Mouse (Mus musculus): ENCODE data around the gene Nfib. TPM values are rescaled to one million over a fixed set of nuclear protein-coding genes. Genes with fewer than 3 reads are reported as not detected.

Nfib gene
- polyA plus RNA-seq, 2 experiments, result 1.7 to 2.6 TPM

DNA sequence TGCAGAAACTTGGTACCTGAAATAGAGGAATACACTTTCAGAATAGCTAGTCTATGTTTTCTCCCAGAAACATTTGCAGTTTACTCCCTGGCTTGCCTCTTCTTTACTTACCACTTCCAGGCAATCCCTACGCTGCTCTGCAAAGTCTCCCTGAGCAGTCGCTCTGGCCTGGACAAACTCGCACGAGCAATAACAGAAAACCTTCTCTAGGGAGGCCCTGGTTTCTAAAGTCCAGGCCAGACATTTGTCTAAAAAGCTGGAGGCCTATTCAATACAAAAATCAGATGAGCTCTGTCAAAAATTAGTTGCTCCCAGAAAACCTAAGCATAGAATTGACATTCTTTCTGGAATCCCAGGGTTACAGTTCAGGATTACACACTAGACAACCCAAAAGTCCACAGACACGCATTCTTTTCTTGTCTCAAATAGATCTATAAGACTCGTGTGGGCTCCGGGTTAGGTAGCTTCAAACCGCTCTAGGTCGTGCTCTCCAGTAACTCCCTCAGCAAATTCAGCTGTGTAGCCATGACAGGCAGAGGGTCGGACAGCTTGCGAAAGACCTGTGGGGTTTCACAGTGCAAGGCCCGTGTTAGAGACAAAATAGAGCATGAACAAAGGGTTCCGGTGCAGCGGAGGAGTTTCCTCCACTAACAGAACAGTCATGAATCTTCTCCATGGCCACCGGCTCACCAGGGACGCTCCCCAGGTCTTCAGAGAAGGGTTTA, 118.2 kb downstream of the Nfib start:
- H3K4me1 ChIP-seq (replicated peaks; ENCODE audit: control insufficient read depth in 2 of 2, insufficient read depth in 2 of 2, low read length in 1 of 2), result no peaks in the 10 kb centered on the region; a peak in 1 of 4 replicates
- H3K4me3 ChIP-seq (ENCODE audit: insufficient read depth in 1 of 2, low read depth in 2 of 2, low read length in 2 of 2), result no peak overlapping the region
- no peaks in the 10 kb centered on the region for H3K36me3 ChIP-seq (replicated peaks; ENCODE audit: control insufficient read depth, insufficient read depth, low read depth)
- 72% methylated on average over 16 of the region's 16 CpGs for WGBS (ENCODE audit: insufficient replicate concordance)
- no peaks in the 10 kb centered on the region for H3K27me3 ChIP-seq (ENCODE audit: control insufficient read depth, insufficient read depth, low read length)
- DNase-seq (ENCODE audit: low read depth in 3 of 3, low spot score in 3 of 3) (no peak), ATAC-seq (ENCODE audit: insufficient read depth) (no peak)
- H3K9me3 ChIP-seq (ENCODE audit: control insufficient read depth, low read length), result no peaks in the 10 kb centered on the region
- H3K9ac ChIP-seq (replicated peaks), result no peak overlapping the region
- TF ChIP-seq CTCF (IDR thresholded peaks at IDR 0.05; ENCODE audit: low read depth) (no peak), EP300 (IDR thresholded peaks at IDR 0.05; ENCODE audit: low read depth) (no peak)
- no peak overlapping the region for H3K4me2 ChIP-seq (ENCODE audit: low read depth)
- no peak overlapping the region for H3K27ac ChIP-seq

DNA sequence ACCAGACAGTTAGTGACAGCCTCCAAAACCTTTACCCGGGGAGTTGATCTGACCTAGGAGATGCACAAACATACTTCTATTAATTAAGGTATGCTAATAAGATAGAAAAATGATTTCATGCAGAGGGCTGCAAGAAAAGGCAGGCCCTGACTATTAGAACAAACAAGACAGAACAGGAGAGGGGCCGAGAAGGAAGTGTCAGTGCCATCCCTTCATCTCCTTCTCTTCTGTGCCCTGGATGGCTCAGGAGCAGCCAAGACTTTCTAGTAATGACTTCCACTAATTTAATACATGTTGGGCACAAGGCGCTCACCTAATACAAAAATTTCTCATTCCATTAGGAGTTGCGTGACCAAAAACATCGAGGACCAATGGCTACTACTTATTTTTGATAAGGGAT, 118.9 kb downstream of the Nfib start:
- WGBS (ENCODE audit: insufficient replicate concordance), result 60% methylated on average over 5 of the region's 5 CpGs
- DNase-seq (ENCODE audit: low read depth in 3 of 3, low spot score in 3 of 3) (no peak), ATAC-seq (ENCODE audit: insufficient read depth) (no peak)
- Histone ChIP-seq H3K4me1 (replicated peaks; ENCODE audit: control insufficient read depth in 2 of 2, insufficient read depth in 2 of 2, low read length in 1 of 2) (no peaks in the 10 kb centered on the region; a peak in 1 of 4 replicates), H3K27ac (no peak overlapping the region), H3K36me3 (replicated peaks; ENCODE audit: control insufficient read depth, insufficient read depth, low read depth) (no peaks in the 10 kb centered on the region), H3K4me2 (ENCODE audit: low read depth) (no peak overlapping the region), H3K4me3 (ENCODE audit: insufficient read depth in 1 of 2, low read depth in 2 of 2, low read length in 2 of 2) (no peak overlapping the region), H3K9ac (replicated peaks) (no peak overlapping the region), H3K27me3 (ENCODE audit: control insufficient read depth, insufficient read depth, low read length) (no peaks in the 10 kb centered on the region), H3K9me3 (ENCODE audit: control insufficient read depth, low read length) (no peaks in the 10 kb centered on the region)
- TF ChIP-seq EP300 (IDR thresholded peaks at IDR 0.05; ENCODE audit: low read depth) (no peak), CTCF (IDR thresholded peaks at IDR 0.05; ENCODE audit: low read depth) (no peak)

DNA sequence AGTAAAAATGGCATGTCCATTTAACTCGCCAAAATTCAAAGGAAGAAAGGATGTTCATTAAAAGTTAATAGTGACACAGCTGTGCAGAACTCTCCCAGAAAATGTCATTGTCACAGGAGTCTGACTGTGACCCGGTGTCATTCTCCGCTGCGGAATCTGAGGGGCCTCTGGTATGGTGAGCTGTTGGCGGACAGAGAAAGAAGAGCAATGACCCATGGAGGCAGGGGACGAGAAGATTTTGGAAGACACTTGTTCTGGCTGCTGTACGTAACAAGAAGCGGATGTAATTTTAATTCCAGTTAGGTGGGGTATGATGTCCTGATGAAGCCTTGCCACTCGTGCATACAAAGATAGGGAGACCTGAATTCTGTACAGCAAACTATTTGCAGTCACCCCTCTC, 120.0 kb downstream of the Nfib start:
- H3K9ac ChIP-seq (replicated peaks), result no peak overlapping the region
- no peak for TF ChIP-seq EP300 (IDR thresholded peaks at IDR 0.05; ENCODE audit: low read depth)
- no peak for TF ChIP-seq CTCF (IDR thresholded peaks at IDR 0.05; ENCODE audit: low read depth)
- H3K4me2 ChIP-seq (ENCODE audit: low read depth), result no peak overlapping the region
- no peaks in the 10 kb centered on the region for H3K9me3 ChIP-seq (ENCODE audit: control insufficient read depth, low read length)
- no peaks in the 10 kb centered on the region; a peak in 1 of 4 replicates for H3K4me1 ChIP-seq (replicated peaks; ENCODE audit: control insufficient read depth in 2 of 2, insufficient read depth in 2 of 2, low read length in 1 of 2)
- H3K27me3 ChIP-seq (ENCODE audit: control insufficient read depth, insufficient read depth, low read length), result no peaks in the 10 kb centered on the region
- 76% methylated on average over 9 of the region's 9 CpGs for WGBS (ENCODE audit: insufficient replicate concordance)
- H3K4me3 ChIP-seq (ENCODE audit: insufficient read depth in 1 of 2, low read depth in 2 of 2, low read length in 2 of 2), result no peak overlapping the region
- H3K27ac ChIP-seq, result no peak overlapping the region
- ATAC-seq (ENCODE audit: insufficient read depth), result no peak
- DNase-seq (ENCODE audit: low read depth in 3 of 3, low spot score in 3 of 3), result no peak
- H3K36me3 ChIP-seq (replicated peaks; ENCODE audit: control insufficient read depth, insufficient read depth, low read depth), result no peaks in the 10 kb centered on the region

DNA sequence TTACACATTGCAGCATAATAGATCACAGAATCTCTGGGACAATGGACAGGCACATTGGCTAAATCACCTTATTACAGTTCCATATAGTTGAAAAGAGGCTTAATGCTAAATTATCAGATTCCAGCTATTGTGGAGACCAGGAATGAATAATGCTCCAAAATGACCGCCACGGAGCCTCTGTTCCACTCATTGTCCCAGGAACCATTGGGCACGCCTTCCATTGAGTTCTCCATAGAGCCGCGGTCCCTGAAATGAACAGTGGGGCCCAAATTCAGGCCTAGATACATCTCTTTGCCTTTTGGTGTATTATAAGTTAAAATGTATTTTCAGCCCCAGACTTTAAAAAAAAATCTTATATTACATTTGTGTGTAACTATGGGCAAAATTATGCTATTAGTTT, 120.5 kb downstream of the Nfib start:
- Histone ChIP-seq H3K36me3 (replicated peaks; ENCODE audit: control insufficient read depth, insufficient read depth, low read depth) (no peaks in the 10 kb centered on the region), H3K9ac (replicated peaks) (no peak overlapping the region), H3K9me3 (ENCODE audit: control insufficient read depth, low read length) (no peaks in the 10 kb centered on the region), H3K4me1 (replicated peaks; ENCODE audit: control insufficient read depth in 2 of 2, insufficient read depth in 2 of 2, low read length in 1 of 2) (no peaks in the 10 kb centered on the region; a peak in 1 of 4 replicates), H3K4me2 (ENCODE audit: low read depth) (no peak overlapping the region), H3K4me3 (ENCODE audit: insufficient read depth in 1 of 2, low read depth in 2 of 2, low read length in 2 of 2) (no peak overlapping the region), H3K27ac (no peak overlapping the region), H3K27me3 (ENCODE audit: control insufficient read depth, insufficient read depth, low read length) (no peaks in the 10 kb centered on the region)
- 75% methylated on average over 5 of the region's 5 CpGs for WGBS (ENCODE audit: insufficient replicate concordance)
- DNase-seq (ENCODE audit: low read depth in 3 of 3, low spot score in 3 of 3), result no peak
- ATAC-seq (ENCODE audit: insufficient read depth), result no peak
- TF ChIP-seq EP300 (IDR thresholded peaks at IDR 0.05; ENCODE audit: low read depth) (no peak), CTCF (IDR thresholded peaks at IDR 0.05; ENCODE audit: low read depth) (no peak)

DNA sequence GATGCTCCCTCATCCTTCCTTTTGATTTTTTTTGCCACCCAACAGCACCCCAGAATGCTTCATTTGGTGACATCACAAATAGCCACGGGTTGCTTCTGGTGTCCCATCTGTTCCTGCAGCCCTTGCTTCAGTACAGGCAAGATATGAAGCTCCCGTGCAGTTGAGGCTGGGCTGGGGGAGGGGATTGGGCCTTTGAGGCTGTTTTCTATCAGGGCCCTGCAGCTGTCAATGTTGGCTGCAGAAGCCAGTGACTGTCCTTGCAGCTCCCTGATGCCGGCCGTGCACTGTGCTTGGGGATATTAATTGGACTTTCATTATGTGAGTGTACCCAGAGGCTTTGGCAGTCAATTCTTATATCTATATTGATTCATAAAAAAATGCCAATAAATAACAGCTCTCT, 121.0 kb downstream of the Nfib start:
- TF ChIP-seq EP300 (IDR thresholded peaks at IDR 0.05; ENCODE audit: low read depth), result no peak
- Histone ChIP-seq H3K4me3 (ENCODE audit: insufficient read depth in 1 of 2, low read depth in 2 of 2, low read length in 2 of 2) (no peak overlapping the region), H3K27ac (no peak overlapping the region), H3K27me3 (ENCODE audit: control insufficient read depth, insufficient read depth, low read length) (no peaks in the 10 kb centered on the region), H3K9me3 (ENCODE audit: control insufficient read depth, low read length) (no peaks in the 10 kb centered on the region), H3K9ac (replicated peaks) (no peak overlapping the region), H3K4me2 (ENCODE audit: low read depth) (no peak overlapping the region), H3K36me3 (replicated peaks; ENCODE audit: control insufficient read depth, insufficient read depth, low read depth) (no peaks in the 10 kb centered on the region), H3K4me1 (replicated peaks; ENCODE audit: control insufficient read depth in 2 of 2, insufficient read depth in 2 of 2, low read length in 1 of 2) (no peaks in the 10 kb centered on the region; a peak in 1 of 4 replicates)
- ATAC-seq (ENCODE audit: insufficient read depth) (no peak), DNase-seq (ENCODE audit: low read depth in 3 of 3, low spot score in 3 of 3) (no peak)
- WGBS (ENCODE audit: insufficient replicate concordance), result 29% methylated on average over 4 of the region's 4 CpGs

Data from liver, embryonic 14.5 days (tissue).